Mouse (Mus musculus) heart, postnatal 25 days (tissue): ENCODE measurements around the gene Msantd3. TPM values are rescaled to one million over a fixed set of nuclear protein-coding genes. Genes with fewer than 3 reads are reported as not detected.

ENCODE experiments used
- DNase-seq: peaks from one replicate; pipeline ENCODE4 v3.0.0; 2022; ENCODE audit warnings: low spot score
- intact Hi-C: fragments of 180-260 bp; cut with DNase I; formaldehyde crosslinking; loops from one replicate; pipeline ENCODE4 v1.15.1; 2025
- total RNA-seq, 2 experiments: library from RNA; stranded (reverse); gene quantifications; 2 replicates each; pipeline ENCODE4 v1.2.3; 2021

Gene Msantd3
- total RNA-seq, 2 experiments from 2014 or later, result 21.4 to 21.5 TPM

GRCm38 (mm10) chr4:48549661-48550060, 9.9 kb downstream of the Msantd3 start:
- no peak for DNase-seq
- intact Hi-C loops, result no loop called here

- intact Hi-C loops, result no loop called here
- no peak for DNase-seq
Observed at GRCm38 (mm10) chr4:48552486-48553064, 12.8 kb downstream of the Msantd3 start.

- no peak for DNase-seq
- intact Hi-C loops, result no loop called here
Observed at GRCm38 (mm10) chr4:48554132-48554531, 14.4 kb downstream of the Msantd3 start.

GRCm38 (mm10) chr4:48555729-48556128, 16.0 kb downstream of the Msantd3 start:
- intact Hi-C loops, result no loop called here
- DNase-seq, result no peak

- DNase-seq, result no peak
- intact Hi-C loops, result no loop called here
Observed at GRCm38 (mm10) chr4:48559652-48560051, 19.9 kb downstream of the Msantd3 start.

- intact Hi-C loops, result no loop called here
- no peak for DNase-seq
Observed at GRCm38 (mm10) chr4:48561824-48562223, 22.1 kb downstream of the Msantd3 start.

- intact Hi-C loops, result no loop called here
- no peak for DNase-seq
Observed at GRCm38 (mm10) chr4:48564962-48565361, 25.2 kb downstream of the Msantd3 start.

- intact Hi-C loops, result no loop called here
- no peak for DNase-seq
Observed at GRCm38 (mm10) chr4:48576361-48576760, 36.6 kb downstream of the Msantd3 start.

- intact Hi-C loops, result no loop called here
- DNase-seq, result no peak
Observed at GRCm38 (mm10) chr4:48577831-48578230, 38.1 kb downstream of the Msantd3 start.

- intact Hi-C loops, result no loop called here
- DNase-seq, result no peak
Observed at GRCm38 (mm10) chr4:48578399-48578798, 38.7 kb downstream of the Msantd3 start.

GRCm38 (mm10) chr4:48579475-48580110, 39.9 kb downstream of the Msantd3 start:
- no peak for DNase-seq
- intact Hi-C loops, result no loop called here

- no peak for DNase-seq
- intact Hi-C loops, result no loop called here
Observed at GRCm38 (mm10) chr4:48581201-48581600, 41.5 kb downstream of the Msantd3 start.

GRCm38 (mm10) chr4:48581993-48582392, 42.3 kb downstream of the Msantd3 start:
- intact Hi-C loops, result no loop called here

GRCm38 (mm10) chr4:48582941-48583340, 43.2 kb downstream of the Msantd3 start:
- intact Hi-C loops, result no loop called here
- no peak for DNase-seq

More at GRCm38 (mm10) chr4:48581993-48582392, 42.3 kb downstream of the Msantd3 start:
- DNase-seq, result no peak

- intact Hi-C loops, result loop anchor here (1.0 to 5.0 kb wide), 3 partner anchors 43 to 98 kb away; no protein-coding TSS in a partner anchor
- DNase-seq, result no peak
Observed at GRCm38 (mm10) chr4:48584421-48585240, 44.9 kb downstream of the Msantd3 start, which contains the start of gene Tmeff1. Tmeff1 (plus strand) TSS chr4:48585174.

- intact Hi-C loops, result loop anchor here (1.0 to 5.0 kb wide), 3 partner anchors 44 to 97 kb away; no protein-coding TSS in a partner anchor
- DNase-seq, result no peak
Observed at GRCm38 (mm10) chr4:48585241-48586098, 45.7 kb downstream of the Msantd3 start.

GRCm38 (mm10) chr4:48586099-48586821, 46.5 kb downstream of the Msantd3 start:
- no peak for DNase-seq
- intact Hi-C loops, result loop anchor here (5.0 kb wide), 2 partner anchors 81 to 96 kb away; no protein-coding TSS in a partner anchor

- DNase-seq, result no peak
- intact Hi-C loops, result loop anchor here (5.0 kb wide), 2 partner anchors 80 to 95 kb away; no protein-coding TSS in a partner anchor
Observed at GRCm38 (mm10) chr4:48587526-48587925, 47.8 kb downstream of the Msantd3 start.

GRCm38 (mm10) chr4:48588576-48588975, 48.8 kb downstream of the Msantd3 start:
- DNase-seq, result no peak
- intact Hi-C loops, result loop anchor here (5.0 kb wide), 2 partner anchors 79 to 94 kb away; no protein-coding TSS in a partner anchor
